Mouse (Mus musculus) heart, postnatal 0 days (tissue): ENCODE measurements at regions not wholly inside any gene's neighbourhood (a gene's known extent, or its start where the extent isn't known, plus 50 kb on each side); places are given as distances from the start of the nearest gene placed in this dataset.
A peak's percentile ranks its signal among the peaks of the same experiment; 100 is the strongest.

Experiments
- ATAC-seq: fragments of 200-750 bp; cut with Nextera tagmentation; 2 replicates; pipeline ENCODE4 v1.8.0; 2017; ENCODE audit warnings: low read depth, moderate number of reproducible peaks, moderate library complexity; ENCODE audit not compliant: insufficient read depth
- DNase-seq: peaks from one replicate; pipeline ENCODE4 v3.0.0-alpha.2; 2016; ENCODE audit warnings: low spot score
- H3K27ac ChIP-seq: fragments of 300-500 bp; sonication (generic); 2 replicates; pipeline ENCODE4 v1.5.1; 2014; ENCODE audit warnings: low read depth, mild to moderate bottlenecking
- H3K27me3 ChIP-seq: fragments of 300-500 bp; sonication (generic); 2 replicates; pipeline ENCODE4 v1.6.1; 2014; ENCODE audit warnings: low read length, mixed read lengths; ENCODE audit not compliant: control insufficient read depth, insufficient read depth
- H3K36me3 ChIP-seq: fragments of 300-500 bp; sonication (generic); replicated peaks from 2 replicates; pipeline ENCODE4 v1.6.1; 2014; ENCODE audit warnings: low read length, mixed read lengths; ENCODE audit not compliant: control insufficient read depth, insufficient read depth
- H3K4me1 ChIP-seq: fragments of 300-500 bp; sonication (generic); 2 replicates; pipeline ENCODE4 v1.6.1; 2014; ENCODE audit warnings: antibody characterized with exemption; ENCODE audit not compliant: control insufficient read depth, insufficient read depth
- H3K4me2 ChIP-seq: fragments of 300-500 bp; sonication (generic); 2 replicates; pipeline ENCODE4 v1.6.1; 2014; ENCODE audit warnings: low read depth, mild to moderate bottlenecking, low read length, moderate library complexity
- H3K4me3 ChIP-seq: fragments of 300-500 bp; sonication (generic); 2 replicates; pipeline ENCODE4 v1.5.1; 2014; ENCODE audit warnings: low read depth, low read length
- H3K9ac ChIP-seq: fragments of 300-500 bp; sonication (generic); replicated peaks from 2 replicates; pipeline ENCODE4 v1.6.1; 2014; ENCODE audit warnings: low read depth, low read length, mixed read lengths
- H3K9me3 ChIP-seq: fragments of 300-500 bp; sonication (generic); replicated peaks from 2 replicates; pipeline ENCODE4 v1.6.1; 2016; ENCODE audit warnings: low read length; ENCODE audit not compliant: control insufficient read depth
- CTCF ChIP-seq: IDR thresholded peaks from 2 replicates; pipeline ENCODE4 v1.5.1; 2016; ENCODE audit warnings: antibody characterized with exemption, control low read depth, low read depth
- EP300 ChIP-seq: IDR thresholded peaks from 2 replicates; pipeline ENCODE4 v1.6.1; 2016; ENCODE audit warnings: antibody characterized with exemption, low read depth
- WGBS: fragments of 180-500 bp; shearing (Covaris S2); extraction: QIAGEN DNeasy Blood & Tissue Kit; methylation state at CpG from one replicate; pipeline ENCODE4 v1.1.7; 2014; 5-methylcytosine and 5-hydroxymethylcytosine counted together

GRCm38 (mm10) chr10:87750321-87750720 lies 107.7 kb upstream of the Igf1 start:
- Histone ChIP-seq H3K36me3 (no peaks in the 10 kb centered on the region), H3K27ac (no peak overlapping the region), H3K27me3 (no peaks in the 10 kb centered on the region), H3K4me3 (no peak overlapping the region), H3K9ac (no peak overlapping the region), H3K4me2 (no peak overlapping the region), H3K9me3 (no peaks in the 10 kb centered on the region), H3K4me1 (no peaks in the 10 kb centered on the region)
- ATAC-seq, result no peak
- TF ChIP-seq CTCF (no peak), EP300 (no peak)
- DNase-seq, result no peak

- ATAC-seq, result no peak
- Histone ChIP-seq H3K27ac (no peak overlapping the region), H3K4me2 (no peak overlapping the region), H3K36me3 (no peaks in the 10 kb centered on the region), H3K27me3 (no peaks in the 10 kb centered on the region), H3K9ac (no peak overlapping the region), H3K4me3 (no peak overlapping the region), H3K4me1 (no peaks in the 10 kb centered on the region), H3K9me3 (no peaks in the 10 kb centered on the region)
- TF ChIP-seq CTCF, result no peak
- no peak for TF ChIP-seq EP300
- 20% methylated on average over 1 of the region's 1 CpGs for WGBS
- no peak for DNase-seq
Measured at GRCm38 (mm10) chr10:87750972-87751371, 107.1 kb upstream of the Igf1 start.

DNA sequence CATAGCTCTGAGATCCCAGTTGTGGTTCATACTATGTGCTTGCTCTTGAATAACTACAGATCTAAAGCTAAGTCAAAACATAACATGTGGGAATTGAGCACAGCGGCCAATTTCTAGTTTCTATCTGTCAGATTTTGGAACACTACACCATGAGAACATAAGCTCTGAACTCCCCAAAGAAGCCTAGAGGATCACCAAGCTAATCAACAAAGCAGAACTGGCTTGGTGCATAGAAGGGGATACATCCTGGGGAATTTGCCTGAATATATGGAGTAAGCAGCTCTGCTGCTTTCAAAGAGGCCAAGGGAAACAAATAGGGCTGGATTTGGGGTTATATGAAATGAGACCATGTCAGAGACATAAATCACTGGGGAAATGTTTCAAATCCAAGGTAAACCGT lies 105.9 kb upstream of the Igf1 start:
- ATAC-seq, result no peak
- H3K27me3 ChIP-seq, result no peaks in the 10 kb centered on the region
- DNase-seq, result no peak
- TF ChIP-seq CTCF, result no peak
- no peak for TF ChIP-seq EP300
- H3K4me3 ChIP-seq, result no peak overlapping the region
- H3K9ac ChIP-seq, result no peak overlapping the region
- no peaks in the 10 kb centered on the region for H3K36me3 ChIP-seq
- no peaks in the 10 kb centered on the region for H3K9me3 ChIP-seq
- H3K4me2 ChIP-seq, result no peak overlapping the region
- 67% methylated on average over 2 of the region's 2 CpGs for WGBS
- no peak overlapping the region for H3K27ac ChIP-seq
- no peaks in the 10 kb centered on the region for H3K4me1 ChIP-seq

DNA sequence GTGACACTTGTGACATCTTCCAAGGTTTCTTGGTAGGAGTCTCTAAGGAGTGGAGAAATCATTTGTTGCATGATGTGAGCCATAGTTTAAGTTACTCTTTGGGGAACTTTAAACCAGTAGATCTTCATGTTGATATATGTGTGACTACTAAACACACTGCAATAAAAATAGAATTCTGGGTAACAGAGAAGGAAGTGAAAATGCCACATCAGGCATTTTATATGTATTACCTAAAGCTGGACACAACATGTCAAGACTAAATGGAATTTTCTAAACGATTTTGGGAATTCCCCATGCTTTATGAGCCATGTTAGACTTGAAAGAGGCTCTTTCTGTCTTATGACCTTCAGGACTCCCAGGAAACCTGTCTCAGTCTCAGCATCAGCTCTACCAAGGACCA lies 104.6 kb upstream of the Igf1 start:
- H3K27me3 ChIP-seq, result no peaks in the 10 kb centered on the region
- ATAC-seq (no peak), DNase-seq (no peak)
- WGBS, result 31% methylated on average over 1 of the region's 1 CpGs
- TF ChIP-seq CTCF (no peak), EP300 (no peak)
- no peak overlapping the region for H3K27ac ChIP-seq
- H3K4me2 ChIP-seq, result no peak overlapping the region
- no peak overlapping the region for H3K9ac ChIP-seq
- no peaks in the 10 kb centered on the region for H3K4me1 ChIP-seq
- no peak overlapping the region for H3K4me3 ChIP-seq
- H3K9me3 ChIP-seq, result no peaks in the 10 kb centered on the region
- no peaks in the 10 kb centered on the region for H3K36me3 ChIP-seq

GRCm38 (mm10) chr10:87761528-87762030 lies 96.5 kb upstream of the Igf1 start:
- DNase-seq (no peak), ATAC-seq (no peak)
- WGBS, result 52% methylated on average over 5 of the region's 5 CpGs
- no peak overlapping the region for H3K27ac ChIP-seq
- TF ChIP-seq CTCF (no peak), EP300 (no peak)
- no peak overlapping the region for H3K4me3 ChIP-seq
- H3K4me1 ChIP-seq, result 0 out of 2 replicates have a peak, but pooled peaks cover 3% of the 10 kb centered on the region
- H3K4me2 ChIP-seq, result no peak overlapping the region
- no peak overlapping the region for H3K9ac ChIP-seq
- no peaks in the 10 kb centered on the region for H3K36me3 ChIP-seq
- no peaks in the 10 kb centered on the region for H3K9me3 ChIP-seq
- H3K27me3 ChIP-seq, result no peaks in the 10 kb centered on the region

DNA sequence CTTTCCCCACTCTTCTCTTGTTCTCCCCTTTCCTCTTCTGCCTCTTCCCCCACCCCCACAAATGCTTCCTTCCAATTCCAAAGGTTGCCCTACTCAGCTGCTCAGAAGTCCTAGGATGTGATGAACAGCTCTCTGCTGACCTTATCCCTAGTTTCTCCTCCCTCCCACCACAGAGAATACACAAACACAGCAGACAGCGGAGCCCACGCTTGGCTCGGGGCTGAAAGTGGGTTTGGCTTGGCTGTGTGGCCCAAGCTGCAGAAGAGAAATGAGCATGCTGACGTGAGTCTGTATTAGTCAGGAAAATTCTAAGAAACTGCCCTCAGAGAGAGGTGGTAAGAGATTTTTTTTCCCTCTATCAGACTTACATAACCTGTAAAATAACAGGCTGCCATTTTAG lies 70.5 kb upstream of the Igf1 start:
- Histone ChIP-seq H3K9me3 (no peaks in the 10 kb centered on the region), H3K4me3 (no peak overlapping the region), H3K4me1 (no peaks in the 10 kb centered on the region), H3K27ac (no peak overlapping the region), H3K9ac (no peak overlapping the region), H3K4me2 (no peak overlapping the region), H3K27me3 (no peaks in the 10 kb centered on the region), H3K36me3 (no peaks in the 10 kb centered on the region)
- peak; percentile 17; the same call in 1 of the 2 replicates for ATAC-seq
- DNase-seq, result peak; percentile 7
- TF ChIP-seq CTCF (no peak), EP300 (no peak)
- 49% methylated on average over 4 of the region's 4 CpGs for WGBS
